Mouse (Mus musculus): ENCODE results near the gene Aco1.

DNA sequence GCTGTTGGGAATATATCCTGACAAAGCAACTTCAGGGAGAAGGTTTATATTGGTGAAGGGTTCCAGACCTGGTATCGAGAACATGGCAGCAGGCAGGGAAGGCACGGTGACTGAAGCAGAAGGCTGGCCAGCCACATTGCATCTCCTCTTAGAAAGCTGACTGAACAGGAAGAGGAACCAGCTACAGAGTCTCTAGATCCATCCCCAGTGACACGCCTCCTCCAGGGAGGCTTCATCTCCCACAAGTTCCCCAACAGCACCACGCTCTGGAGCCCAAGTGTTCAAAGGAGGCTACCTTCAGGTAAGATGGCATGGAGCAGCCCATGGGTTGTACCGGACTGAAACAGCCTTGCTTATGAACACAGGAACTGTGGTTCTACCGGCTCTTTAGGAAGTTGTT, 59.3 kb downstream of the Aco1 start:
- no peak for TF ChIP-seq CTCF (IDR thresholded peaks at IDR 0.05)
- TF ChIP-seq POLR2A (IDR thresholded peaks at IDR 0.05; ENCODE audit: insufficient read depth, low read depth, low read length) = no peak
